Mouse (Mus musculus) embryo, embryonic 10.5 days (tissue): Measurements from ENCODE around the gene Brat1.
A peak's percentile ranks its signal among the peaks of the same experiment; 100 is the strongest.
"Not testable (repeated sequence)": the region's sequence is repeated elsewhere in the genome, so short reads cannot be mapped to it uniquely, and the experiment has no call there.

Experiments used
- DNase-seq: peaks from one replicate; pipeline ENCODE4 v3.0.0-alpha.2; 2015; ENCODE audit warnings: low spot score

The Brat1 gene

GRCm38 (mm10) chr5:140704378-140705251 lies at the start of gene Brat1:
Gene Brat1 (plus strand): TSS chr5:140705011.
- DNase-seq: peak; percentile 100

GRCm38 (mm10) chr5:140659607-140660272 lies 45.1 kb upstream of the Brat1 start:
- no peak for DNase-seq

- DNase-seq: no peak
Measured at GRCm38 (mm10) chr5:140660398-140660797, 44.4 kb upstream of the Brat1 start.

- DNase-seq: no peak
Measured at GRCm38 (mm10) chr5:140661427-140661826, 43.4 kb upstream of the Brat1 start.

- DNase-seq: no peak
Measured at GRCm38 (mm10) chr5:140661875-140662643, 42.8 kb upstream of the Brat1 start.

GRCm38 (mm10) chr5:140662741-140663592 lies 41.8 kb upstream of the Brat1 start:
- no peak for DNase-seq

GRCm38 (mm10) chr5:140663621-140664180 lies 41.1 kb upstream of the Brat1 start:
- peak; percentile 70 for DNase-seq

DNA sequence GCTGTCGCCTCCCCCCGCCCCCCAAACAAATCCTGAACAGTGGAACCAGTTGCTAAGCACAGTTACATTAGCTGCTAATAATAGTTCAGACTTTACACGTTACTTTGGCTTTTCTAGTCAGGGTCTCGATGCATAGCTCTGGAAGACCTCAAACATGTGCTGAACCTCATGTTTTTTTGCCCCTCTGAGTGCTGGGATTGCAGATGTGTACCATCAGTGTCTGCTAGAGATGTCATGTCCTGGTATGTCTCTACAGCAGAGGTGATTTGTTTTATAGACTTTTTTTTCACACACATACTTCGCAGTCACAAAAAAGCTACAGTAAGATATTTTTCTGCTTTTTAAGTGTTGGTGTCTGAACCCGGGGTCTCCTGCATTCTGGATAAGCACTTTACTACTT lies 32.7 kb upstream of the Brat1 start:
- no peak for DNase-seq

- DNase-seq: not testable (repeated sequence)
Measured at GRCm38 (mm10) chr5:140672603-140673002, 32.2 kb upstream of the Brat1 start.

- no peak for DNase-seq
Measured at GRCm38 (mm10) chr5:140674036-140674435, 30.8 kb upstream of the Brat1 start.

GRCm38 (mm10) chr5:140675079-140675478 lies 29.7 kb upstream of the Brat1 start:
- DNase-seq: no peak

DNA sequence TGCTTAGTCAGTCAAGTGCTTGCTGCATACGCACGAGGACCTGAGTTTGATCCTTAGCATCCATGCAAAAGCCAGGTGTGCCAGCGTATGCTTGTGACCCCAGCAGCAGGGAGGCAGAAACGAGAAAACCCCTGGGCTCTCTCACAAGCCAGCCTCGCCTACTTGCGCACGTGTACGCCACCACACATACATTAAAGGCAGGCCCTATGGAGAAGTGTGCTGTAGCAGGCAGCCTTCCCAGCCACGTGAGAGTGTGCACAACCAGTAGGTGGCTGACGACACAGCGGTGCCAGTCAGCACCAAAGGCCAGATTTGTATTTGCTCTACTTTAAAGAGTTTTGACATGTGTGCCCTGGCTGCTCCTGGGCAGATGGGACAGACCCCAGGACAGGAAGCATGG lies 29.2 kb upstream of the Brat1 start:
- no peak for DNase-seq

GRCm38 (mm10) chr5:140677137-140677536 lies 27.7 kb upstream of the Brat1 start:
- no peak for DNase-seq

DNA sequence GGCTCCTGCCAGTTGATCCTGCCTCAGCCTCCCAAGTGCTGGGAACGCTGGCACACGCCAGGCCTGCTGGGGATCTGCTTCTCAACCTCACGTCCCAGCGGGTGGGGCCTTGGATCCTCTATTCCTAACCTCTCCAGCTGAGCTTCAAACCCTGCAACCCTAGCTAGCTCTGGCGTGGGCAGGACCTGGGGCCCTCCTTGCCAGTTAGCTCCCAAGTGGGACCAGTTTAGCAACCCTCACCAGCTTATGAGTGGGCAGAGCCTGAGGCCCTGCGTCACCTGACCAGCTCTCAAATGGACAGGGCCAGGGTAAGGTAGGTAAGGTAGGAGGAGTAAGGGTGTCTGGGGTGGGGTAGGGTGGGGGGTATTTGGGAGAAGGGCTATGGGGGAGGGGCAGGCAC lies 24.8 kb upstream of the Brat1 start:
- no peak for DNase-seq

DNA sequence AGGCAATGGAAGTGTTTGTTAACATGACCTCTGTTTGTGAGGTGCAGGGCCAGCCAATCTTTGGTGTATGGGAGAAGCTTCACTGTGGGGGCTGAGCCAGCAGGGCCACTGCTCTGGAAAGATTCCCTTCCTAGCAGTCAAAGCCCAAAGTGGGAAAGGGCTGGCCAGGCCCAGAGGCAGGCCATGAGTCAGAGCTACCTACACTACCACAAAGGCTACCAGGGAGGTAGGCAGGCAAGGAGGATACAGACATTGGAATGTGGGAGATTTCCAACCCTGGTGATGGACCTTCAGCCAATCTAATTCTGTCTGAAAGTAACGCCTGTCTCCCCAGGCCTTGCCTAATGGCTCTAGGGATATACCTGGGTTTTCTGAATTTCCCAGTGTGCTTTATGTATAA lies 23.9 kb upstream of the Brat1 start:
- no peak for DNase-seq

GRCm38 (mm10) chr5:140682113-140682512 lies 22.7 kb upstream of the Brat1 start:
- no peak for DNase-seq

- DNase-seq: peak; percentile 61
Measured at GRCm38 (mm10) chr5:140684343-140685148, 20.3 kb upstream of the Brat1 start.

DNA sequence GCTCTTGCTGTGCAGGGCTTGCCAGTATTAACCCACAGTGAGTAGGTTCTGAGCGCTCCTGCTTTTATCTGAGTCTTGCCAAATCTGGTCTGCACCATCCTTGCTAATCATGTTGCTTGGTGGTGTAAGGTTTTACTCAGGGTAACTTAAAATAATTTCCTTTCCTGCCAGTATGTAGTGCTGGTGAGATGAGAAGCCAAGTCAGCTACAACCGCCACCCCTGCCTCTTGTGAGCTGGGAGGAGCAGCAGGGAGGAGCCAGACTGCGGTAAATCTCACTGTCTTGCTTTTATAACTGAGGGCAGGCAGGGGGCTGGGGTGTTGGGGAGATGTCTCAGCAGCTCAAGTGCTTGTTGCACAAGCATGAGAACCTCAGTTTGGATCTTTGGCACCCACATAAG lies 16.4 kb upstream of the Brat1 start:
- DNase-seq: no peak

DNA sequence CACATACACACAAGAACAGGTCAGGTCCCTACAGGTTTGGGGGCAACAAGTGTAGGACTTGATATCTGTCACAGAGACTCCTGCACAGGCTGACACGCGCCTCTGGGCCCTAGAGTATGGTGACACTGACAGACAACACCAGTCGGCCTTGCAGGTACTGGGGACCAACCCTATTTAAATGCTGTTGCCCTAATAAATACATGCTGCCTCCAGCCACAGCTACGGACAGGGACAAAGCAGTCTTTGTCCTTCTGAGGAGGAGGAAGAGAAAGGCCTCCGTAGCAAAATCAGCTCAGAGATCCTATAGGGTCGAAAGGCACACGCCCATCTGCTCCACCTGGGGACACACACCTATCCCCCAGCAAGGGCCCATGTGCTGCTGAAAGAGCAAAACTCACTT lies 8.8 kb upstream of the Brat1 start:
- DNase-seq: no peak

DNA sequence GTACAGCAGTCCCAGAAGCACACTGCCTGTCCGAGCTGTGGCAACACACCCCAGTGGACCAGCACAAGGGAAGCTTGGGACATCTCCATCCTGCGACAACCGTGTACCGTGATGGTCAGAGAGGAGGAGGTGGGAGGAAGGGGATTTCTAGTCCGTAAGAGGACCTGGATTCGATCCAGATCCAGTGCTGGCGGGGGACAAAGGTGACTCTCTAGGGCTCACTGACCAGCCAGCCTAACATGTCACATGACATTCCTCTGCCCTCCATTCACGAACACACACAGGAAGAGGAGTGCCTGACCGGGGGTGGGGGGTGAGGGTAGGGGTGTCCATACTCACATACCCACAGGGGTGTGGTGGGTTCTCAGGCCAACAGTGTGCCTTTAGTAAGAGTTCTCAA lies 5.0 kb upstream of the Brat1 start:
- DNase-seq: no peak

DNA sequence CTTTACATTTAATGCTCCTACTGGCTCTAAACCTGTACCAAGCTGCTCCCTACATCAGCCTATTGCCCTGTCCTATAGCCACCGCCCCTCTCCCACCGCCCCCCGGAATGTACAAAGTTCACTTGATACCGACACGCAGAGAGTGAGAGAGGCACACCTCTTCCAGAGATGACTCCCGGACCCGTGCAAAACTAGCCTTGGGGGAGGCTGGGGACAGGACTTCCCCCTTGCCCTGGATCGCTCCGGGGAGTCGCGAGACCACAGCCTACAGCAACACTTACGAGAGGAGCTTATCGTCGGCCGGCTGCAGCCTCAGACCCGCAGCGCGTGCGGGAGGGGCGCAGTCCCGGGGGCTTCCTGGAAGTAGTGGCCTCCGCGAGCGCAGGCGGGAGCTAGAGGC lies 3.1 kb upstream of the Brat1 start:
- DNase-seq: peak; percentile 71
